Mouse (Mus musculus) liver, embryonic 12.5 days (tissue): ENCODE data around the gene Amacr. TPM values are rescaled to one million over a fixed set of nuclear protein-coding genes. Genes with fewer than 3 reads are reported as not detected.
A peak's percentile ranks its signal among the peaks of the same experiment; 100 is the strongest.
"Not testable (repeated sequence)": the region's sequence is repeated elsewhere in the genome, so short reads cannot be mapped to it uniquely, and the experiment has no call there.

ENCODE experiments used
- ATAC-seq: fragments of 200-750 bp; cut with Nextera tagmentation; 2 replicates; pipeline ENCODE4 v1.8.0; 2017; ENCODE audit warnings: moderate number of reproducible peaks, mild to moderate bottlenecking, moderate library complexity
- H3K27ac ChIP-seq: fragments of 300-500 bp; sonication (generic); 2 replicates; pipeline ENCODE4 v1.5.1; 2016; ENCODE audit warnings: mild to moderate bottlenecking
- H3K27me3 ChIP-seq: fragments of 300-500 bp; sonication (generic); replicated peaks from 2 replicates; pipeline ENCODE4 v1.6.1; 2016; ENCODE audit warnings: mild to moderate bottlenecking, moderate library complexity
- H3K36me3 ChIP-seq: fragments of 300-500 bp; sonication (generic); 2 replicates; pipeline ENCODE4 v1.6.1; 2016; ENCODE audit warnings: mild to moderate bottlenecking, moderate library complexity
- H3K4me1 ChIP-seq: fragments of 300-500 bp; sonication (generic); 2 replicates; pipeline ENCODE4 v1.6.1; 2016
- H3K4me2 ChIP-seq: fragments of 300-500 bp; sonication (generic); 2 replicates; pipeline ENCODE4 v1.6.1; 2016; ENCODE audit warnings: mild to moderate bottlenecking, moderate library complexity
- H3K4me3 ChIP-seq: fragments of 300-500 bp; sonication (generic); 2 replicates; pipeline ENCODE4 v1.5.1; 2016; ENCODE audit warnings: mild to moderate bottlenecking, moderate library complexity
- H3K9ac ChIP-seq: fragments of 300-500 bp; sonication (generic); 2 replicates; pipeline ENCODE4 v1.6.1; 2016; ENCODE audit warnings: mild to moderate bottlenecking, moderate library complexity
- H3K9me3 ChIP-seq: fragments of 300-500 bp; sonication (generic); replicated peaks from 2 replicates; pipeline ENCODE4 v1.6.1; 2016; ENCODE audit warnings: mild to moderate bottlenecking, moderate library complexity
- WGBS: fragments of 180-500 bp; shearing (Covaris S2); methylation state at CpG from one replicate; pipeline ENCODE4 v1.1.7; 2016; ENCODE audit not compliant: insufficient replicate concordance; 5-methylcytosine and 5-hydroxymethylcytosine counted together
- polyA plus RNA-seq: library from polyadenylated mRNA; unstranded; fragments of >200 nt; fragmentation: Nextera tagmentation; extraction: Ambion mirVana; gene quantifications from 2 replicates; pipeline ENCODE4 v1.2.1, GENCODE M21; 2016

Gene Amacr
- polyA plus RNA-seq, 1 experiment from 2014 or later, result 13.7 TPM

DNA sequence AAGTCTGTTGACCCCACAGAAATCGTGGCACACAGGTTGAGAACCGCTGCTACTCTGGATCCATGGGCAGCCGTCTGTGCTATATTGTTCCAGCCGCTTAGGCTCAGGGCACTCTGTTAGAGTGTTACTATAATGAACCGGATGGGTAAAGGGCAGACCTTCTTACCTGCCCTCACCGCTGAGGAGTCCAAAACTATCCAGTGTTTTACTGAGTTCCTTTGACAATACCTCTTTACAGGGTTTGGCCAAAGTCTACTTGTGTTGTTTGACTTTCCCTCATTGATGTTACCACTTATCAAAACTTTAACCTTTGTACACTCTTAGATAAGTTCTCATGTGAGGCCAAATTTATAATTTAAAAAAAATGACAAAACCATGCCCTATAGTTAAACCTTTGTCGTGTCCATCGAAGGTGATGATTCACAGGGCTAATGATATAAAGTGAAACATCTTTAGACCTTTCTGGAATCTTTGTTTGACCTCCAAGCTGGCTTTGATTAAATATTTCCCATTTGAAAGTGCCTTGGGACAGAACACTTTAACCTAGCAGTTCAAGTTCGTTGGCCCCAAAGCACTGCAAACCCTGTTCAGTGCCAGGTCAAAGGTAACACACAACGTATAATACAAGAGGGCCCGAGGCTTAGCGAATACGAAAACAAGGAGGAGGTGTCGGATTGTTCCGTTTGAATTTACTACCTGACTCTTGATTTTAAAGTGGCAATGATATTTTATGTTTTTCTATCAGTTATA, 22.1 kb upstream of the Amacr start:
- H3K4me2 ChIP-seq, result no peak overlapping the region
- no peak for ATAC-seq
- H3K4me3 ChIP-seq, result no peak overlapping the region
- WGBS, result 78% methylated on average over 15 of the region's 15 CpGs
- H3K36me3 ChIP-seq, result no peaks in the 10 kb centered on the region
- no peaks in the 10 kb centered on the region for H3K9me3 ChIP-seq
- no peaks in the 10 kb centered on the region for H3K27me3 ChIP-seq
- H3K9ac ChIP-seq, result no peak overlapping the region
- H3K27ac ChIP-seq, result no peak overlapping the region
- H3K4me1 ChIP-seq, result no peaks in the 10 kb centered on the region

DNA sequence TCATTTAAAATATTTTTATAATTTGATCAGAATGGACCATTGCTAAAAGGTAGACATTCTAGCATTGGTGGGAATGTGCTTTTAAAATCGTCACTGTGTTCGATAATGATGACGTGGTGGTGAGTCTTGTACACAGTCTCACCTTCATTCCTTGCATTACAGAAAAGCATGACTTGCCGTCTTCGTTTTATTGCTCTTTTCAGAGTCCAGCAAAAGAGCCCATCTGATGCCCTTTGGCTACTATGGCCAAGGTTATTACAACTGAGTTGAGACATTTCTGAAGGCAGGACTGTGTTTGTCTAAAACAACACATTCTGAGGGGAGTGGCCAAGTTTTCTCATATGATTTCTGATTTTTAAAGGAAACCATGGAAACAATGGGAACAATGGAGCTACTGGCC, 21.3 kb upstream of the Amacr start:
- no peak for ATAC-seq
- H3K27ac ChIP-seq, result no peak overlapping the region
- no peaks in the 10 kb centered on the region for H3K4me1 ChIP-seq
- no peak overlapping the region for H3K4me3 ChIP-seq
- H3K27me3 ChIP-seq, result no peaks in the 10 kb centered on the region
- H3K9me3 ChIP-seq, result no peaks in the 10 kb centered on the region
- no peak overlapping the region for H3K4me2 ChIP-seq
- H3K9ac ChIP-seq, result no peak overlapping the region
- 79% methylated on average over 5 of the region's 5 CpGs for WGBS
- H3K36me3 ChIP-seq, result no peaks in the 10 kb centered on the region

DNA sequence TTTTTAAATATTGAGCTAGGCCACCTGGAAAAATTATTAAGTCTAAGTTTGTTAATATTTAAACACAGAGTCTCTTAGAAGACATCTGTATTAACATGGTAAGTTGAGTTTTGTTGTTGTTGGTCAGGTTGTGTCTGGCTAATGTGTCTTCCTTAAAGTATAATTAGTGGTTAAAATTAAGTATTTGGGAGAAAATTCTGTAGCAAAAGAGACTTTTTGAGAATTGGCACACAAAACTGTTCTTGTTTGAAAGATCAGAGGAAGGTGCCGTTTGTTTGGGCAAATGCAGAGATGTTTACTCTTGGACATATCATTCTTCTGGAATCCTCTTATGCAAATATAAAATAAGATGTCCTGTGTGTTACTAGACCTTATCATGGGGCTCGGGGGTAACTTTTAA, 19.0 kb upstream of the Amacr start:
- no peak for ATAC-seq
- Histone ChIP-seq H3K4me1 (no peaks in the 10 kb centered on the region), H3K27me3 (no peaks in the 10 kb centered on the region), H3K27ac (no peak overlapping the region), H3K4me3 (no peak overlapping the region), H3K4me2 (no peak overlapping the region), H3K9ac (no peak overlapping the region), H3K9me3 (no peaks in the 10 kb centered on the region), H3K36me3 (no peaks in the 10 kb centered on the region)
- 66% methylated on average over 2 of the region's 2 CpGs for WGBS

DNA sequence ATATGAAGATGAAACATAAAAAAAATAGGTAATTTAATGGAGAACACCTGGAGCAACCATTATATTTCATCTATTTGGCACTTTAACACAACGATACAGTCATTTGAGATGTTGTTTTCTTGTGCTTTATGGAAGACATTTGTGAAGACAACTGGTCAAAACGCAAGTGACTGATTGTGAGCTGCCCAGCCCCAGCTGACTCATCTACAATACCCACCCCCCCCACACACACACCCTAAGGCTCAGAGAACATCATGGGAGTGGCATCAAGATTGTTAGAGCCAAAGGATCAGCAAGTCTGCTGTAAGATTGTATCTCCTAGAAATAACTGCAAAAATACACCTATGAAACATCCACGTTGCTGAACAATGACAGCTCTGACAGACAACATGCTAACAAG, 12.1 kb upstream of the Amacr start:
- Histone ChIP-seq H3K9me3 (no peaks in the 10 kb centered on the region), H3K27me3 (no peaks in the 10 kb centered on the region), H3K4me1 (no peaks in the 10 kb centered on the region), H3K4me3 (no peak overlapping the region), H3K4me2 (no peak overlapping the region), H3K9ac (no peak overlapping the region), H3K27ac (no peak overlapping the region), H3K36me3 (no peaks in the 10 kb centered on the region)
- no peak for ATAC-seq
- 49% methylated on average over 3 of the region's 3 CpGs for WGBS

DNA sequence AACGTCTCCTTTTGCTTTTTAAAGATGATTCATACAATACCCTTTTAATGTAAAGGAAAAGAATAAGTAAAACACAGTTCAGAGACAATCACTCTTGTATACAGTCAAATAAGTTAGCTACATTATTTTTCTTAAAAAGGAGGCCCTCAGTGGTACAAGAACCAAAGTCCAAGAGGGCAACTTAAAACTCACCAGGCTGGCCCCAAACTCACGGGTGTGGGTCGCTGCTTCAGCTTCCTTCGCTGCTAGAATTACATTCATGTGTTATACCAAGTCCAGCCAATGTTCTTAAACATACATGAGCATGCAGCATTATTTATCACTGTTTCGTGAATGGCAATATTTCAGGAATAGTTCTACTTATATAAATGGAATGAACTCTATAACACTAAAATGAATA, 10.8 kb upstream of the Amacr start:
- H3K4me3 ChIP-seq, result no peak overlapping the region
- no peaks in the 10 kb centered on the region for H3K4me1 ChIP-seq
- no peaks in the 10 kb centered on the region for H3K27me3 ChIP-seq
- H3K36me3 ChIP-seq, result no peaks in the 10 kb centered on the region
- H3K4me2 ChIP-seq, result no peak overlapping the region
- 67% methylated on average over 5 of the region's 5 CpGs for WGBS
- no peak overlapping the region for H3K27ac ChIP-seq
- H3K9me3 ChIP-seq, result no peaks in the 10 kb centered on the region
- no peak for ATAC-seq
- no peak overlapping the region for H3K9ac ChIP-seq

GRCm38 (mm10) chr15:10977151-10977550, 4.4 kb upstream of the Amacr start:
- no peak overlapping the region for H3K27ac ChIP-seq
- H3K4me3 ChIP-seq, result no peak overlapping the region
- ATAC-seq, result no peak
- H3K9me3 ChIP-seq, result no peaks in the 10 kb centered on the region
- H3K36me3 ChIP-seq, result no peaks in the 10 kb centered on the region
- H3K9ac ChIP-seq, result no peak overlapping the region
- H3K4me1 ChIP-seq, result peaks cover 9% of the 10 kb centered on the region
- no peaks in the 10 kb centered on the region for H3K27me3 ChIP-seq
- no peak overlapping the region for H3K4me2 ChIP-seq

- Histone ChIP-seq H3K36me3 (no peaks in the 10 kb centered on the region; the same call in 1 of the 2 replicates), H3K4me3 (peak overlapping the region; percentile 72), H3K27ac (no peak overlapping the region), H3K27me3 (no peaks in the 10 kb centered on the region), H3K9me3 (no peaks in the 10 kb centered on the region), H3K4me2 (peak overlapping the region; percentile 82), H3K4me1 (peaks cover 17% of the 10 kb centered on the region), H3K9ac (no peak overlapping the region; the same call in 1 of the 2 replicates)
- 48% methylated on average over 2 of the region's 2 CpGs for WGBS
- ATAC-seq, result no peak
These were observed 844 bp upstream of the Amacr start for GRCm38 (mm10) chr15:10980712-10981111.

- peaks cover 17% of the 10 kb centered on the region for H3K4me1 ChIP-seq
- H3K36me3 ChIP-seq, result no peaks in the 10 kb centered on the region; the same call in 1 of the 2 replicates
- peak overlapping the region; percentile 77 for H3K9ac ChIP-seq
- no peak; the same call in 1 of the 2 replicates for ATAC-seq
- peak overlapping the region; percentile 82 for H3K4me2 ChIP-seq
- peak overlapping the region; percentile 76 for H3K27ac ChIP-seq
- no peaks in the 10 kb centered on the region for H3K27me3 ChIP-seq
- H3K9me3 ChIP-seq, result no peaks in the 10 kb centered on the region
- peak overlapping the region; percentile 72 for H3K4me3 ChIP-seq
- 5% methylated on average over 6 of the region's 6 CpGs for WGBS
These were observed 494 bp downstream of the Amacr start for GRCm38 (mm10) chr15:10982064-10982435.

GRCm38 (mm10) chr15:10985756-10986155, 4.2 kb downstream of the Amacr start:
- 67% methylated on average over 6 of the region's 6 CpGs for WGBS
- peaks cover 16% of the 10 kb centered on the region for H3K4me1 ChIP-seq
- ATAC-seq, result no peak
- H3K9ac ChIP-seq, result no peak overlapping the region
- peaks cover 3% of the 10 kb centered on the region; the same call in 1 of the 2 replicates for H3K36me3 ChIP-seq
- peak overlapping the region; percentile 16; the same call in 1 of the 2 replicates for H3K27ac ChIP-seq
- no peaks in the 10 kb centered on the region for H3K27me3 ChIP-seq
- H3K9me3 ChIP-seq, result no peaks in the 10 kb centered on the region
- H3K4me3 ChIP-seq, result no peak overlapping the region
- H3K4me2 ChIP-seq, result no peak overlapping the region

- not testable (repeated sequence) for H3K9me3 ChIP-seq, H3K4me1 ChIP-seq, H3K27me3 ChIP-seq, H3K9ac ChIP-seq, ATAC-seq, H3K4me2 ChIP-seq, H3K36me3 ChIP-seq, H3K4me3 ChIP-seq
- 62% methylated on average over 2 of the region's 2 CpGs for WGBS
- peak overlapping the region; percentile 16; the same call in 1 of the 2 replicates for H3K27ac ChIP-seq
These were observed 4.9 kb downstream of the Amacr start for GRCm38 (mm10) chr15:10986477-10986876.

GRCm38 (mm10) chr15:10990411-10990810, 8.9 kb downstream of the Amacr start:
- Histone ChIP-seq H3K36me3 (peaks cover 9% of the 10 kb centered on the region; the same call in 1 of the 2 replicates), H3K4me2 (no peak overlapping the region), H3K4me3 (no peak overlapping the region), H3K9me3 (no peaks in the 10 kb centered on the region), H3K9ac (no peak overlapping the region), H3K27me3 (no peaks in the 10 kb centered on the region), H3K27ac (no peak overlapping the region), H3K4me1 (no peaks in the 10 kb centered on the region)
- ATAC-seq, result no peak
- whole genome bisulfite sequencing, result 44% methylated on average over 2 of the region's 2 CpGs

DNA sequence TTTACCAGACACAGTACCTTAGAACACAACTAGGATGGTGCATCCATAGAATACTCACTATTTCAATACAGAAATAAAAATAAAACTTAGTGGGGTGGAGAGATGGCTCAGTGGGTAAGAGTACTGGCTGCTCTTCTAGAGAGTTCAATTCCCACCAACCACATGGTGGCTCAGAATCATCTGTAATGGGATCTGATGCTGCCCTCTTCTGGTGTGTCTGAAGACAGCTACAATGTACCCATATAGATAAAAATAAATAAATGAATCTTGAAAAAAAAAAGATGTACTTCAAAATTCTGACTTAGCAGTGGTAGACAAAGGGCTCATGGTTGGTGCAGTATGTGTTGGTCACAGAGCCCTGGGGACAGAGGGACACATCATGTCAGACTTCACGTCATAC, 10.0 kb downstream of the Amacr start:
- WGBS, result 85% methylated on average over 1 of the region's 1 CpGs
- no peaks in the 10 kb centered on the region for H3K4me1 ChIP-seq
- no peak overlapping the region for H3K9ac ChIP-seq
- ATAC-seq, result no peak
- H3K27me3 ChIP-seq, result no peaks in the 10 kb centered on the region
- no peak overlapping the region for H3K4me3 ChIP-seq
- H3K9me3 ChIP-seq, result no peaks in the 10 kb centered on the region
- H3K4me2 ChIP-seq, result no peak overlapping the region
- H3K27ac ChIP-seq, result no peak overlapping the region
- peaks cover 9% of the 10 kb centered on the region; the same call in 1 of the 2 replicates for H3K36me3 ChIP-seq

- WGBS, result 43% methylated on average over 5 of the region's 5 CpGs
- no peaks in the 10 kb centered on the region for H3K4me1 ChIP-seq
- no peak overlapping the region for H3K9ac ChIP-seq
- no peaks in the 10 kb centered on the region for H3K9me3 ChIP-seq
- no peak overlapping the region for H3K4me2 ChIP-seq
- no peak overlapping the region for H3K4me3 ChIP-seq
- peaks cover 4% of the 10 kb centered on the region; the same call in 1 of the 2 replicates for H3K36me3 ChIP-seq
- no peaks in the 10 kb centered on the region for H3K27me3 ChIP-seq
- H3K27ac ChIP-seq, result no peak overlapping the region
- ATAC-seq, result no peak
These were observed 18.3 kb downstream of the Amacr start for GRCm38 (mm10) chr15:10999832-11000231.
